Mouse (Mus musculus) testis, postnatal 10 days (tissue): Measurements from ENCODE around the gene Dnajb11.

Source experiments
- DNase-seq: peaks from one replicate; pipeline ENCODE4 v3.0.0; 2021; ENCODE audit warnings: low spot score

The Dnajb11 gene

DNA sequence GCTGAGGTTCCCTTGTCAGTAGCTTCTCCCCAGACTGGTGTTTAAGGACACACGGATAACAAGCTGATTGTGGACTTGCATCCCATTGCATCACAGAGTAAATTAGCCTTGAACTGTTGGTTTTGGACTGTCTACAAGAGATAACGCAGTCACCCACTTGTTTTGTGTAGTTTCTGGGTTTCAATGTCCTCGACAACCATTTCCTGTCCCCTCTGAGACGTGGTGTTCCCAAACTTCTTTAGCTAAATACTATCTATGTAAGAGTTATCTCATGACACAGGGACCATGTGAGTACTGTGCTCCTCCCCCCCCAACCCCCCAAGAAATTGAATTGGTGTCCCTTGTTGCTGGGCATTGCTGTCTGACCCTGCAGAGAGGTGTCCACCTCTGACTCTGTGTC, 23.8 kb downstream of the Dnajb11 start:
- DNase-seq: no peak

DNA sequence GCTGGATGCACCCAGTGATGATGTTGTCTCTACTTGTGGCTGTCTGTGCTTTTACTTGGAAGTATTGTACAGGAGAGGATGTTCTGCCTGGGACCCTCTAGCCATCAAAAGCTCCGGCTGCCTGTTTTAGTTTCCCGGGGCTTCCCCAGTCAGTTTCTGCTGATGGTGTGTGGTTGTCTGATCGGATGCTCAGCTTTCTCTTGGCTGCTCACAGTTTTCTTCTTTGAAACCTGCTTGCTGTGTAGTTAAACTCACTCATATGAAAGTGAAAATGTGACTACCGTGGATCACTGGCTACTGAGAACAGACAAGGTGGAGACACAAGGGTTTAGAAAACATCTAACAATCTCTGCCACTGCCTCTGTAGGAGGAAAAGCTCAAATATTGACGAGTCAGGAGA, 25.8 kb downstream of the Dnajb11 start:
- no peak for DNase-seq

DNA sequence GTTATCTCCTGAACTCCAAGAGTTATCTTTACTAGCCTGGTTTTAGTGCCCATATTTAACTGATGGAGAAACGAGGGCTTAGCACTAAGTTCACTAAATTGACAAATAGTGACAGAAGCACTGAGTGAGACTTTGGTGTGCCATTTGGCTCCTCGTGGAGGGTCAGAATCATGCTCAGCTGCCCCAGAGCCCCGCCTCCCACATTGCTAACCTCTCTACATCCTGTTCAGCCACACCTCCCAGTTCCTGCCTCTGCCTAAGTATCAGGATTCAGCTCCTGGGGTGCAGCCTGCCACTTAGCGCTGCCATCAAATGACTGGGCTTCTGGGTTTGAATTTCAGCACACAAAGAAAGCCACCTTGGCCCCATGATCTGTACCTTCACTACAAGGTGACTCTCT, 27.7 kb downstream of the Dnajb11 start:
- DNase-seq: no peak

DNA sequence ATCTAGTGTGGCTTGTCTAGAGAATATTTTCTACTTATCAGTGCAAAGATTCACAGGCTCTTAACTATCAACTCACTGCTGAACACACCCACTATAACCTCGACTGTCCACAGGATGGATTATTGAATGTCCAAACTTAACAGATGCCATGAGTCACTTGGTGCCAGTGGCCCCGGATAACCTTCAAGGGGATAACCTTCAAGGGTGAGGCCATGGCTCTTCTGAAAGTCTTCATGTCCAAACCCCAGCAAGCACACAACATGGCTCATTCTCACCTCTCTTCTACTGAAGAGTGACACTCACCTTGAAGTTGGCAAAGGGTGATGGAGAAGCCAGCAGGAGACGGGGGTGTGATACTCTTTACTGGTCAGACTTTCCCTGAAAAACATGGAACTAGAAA, 29.1 kb downstream of the Dnajb11 start:
- DNase-seq: no peak

DNA sequence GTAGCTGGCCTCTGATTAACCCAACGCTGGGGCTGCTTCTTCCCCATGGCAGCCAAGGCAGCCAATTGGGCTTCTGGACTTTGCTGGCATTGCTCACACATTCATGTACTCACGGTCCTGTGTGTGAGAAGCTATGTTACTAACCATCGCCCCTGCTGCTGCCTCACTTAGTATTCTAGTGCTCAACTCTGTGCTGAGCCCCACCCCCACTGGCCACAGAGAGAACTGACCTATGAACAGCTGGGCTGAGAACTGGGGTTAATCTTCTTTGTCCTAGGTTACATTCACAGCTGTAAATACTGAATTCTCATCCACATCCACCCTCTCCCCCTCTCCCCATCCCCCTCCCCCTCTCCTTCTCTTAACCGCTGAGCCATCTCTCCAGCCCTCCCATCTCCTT, 31.2 kb downstream of the Dnajb11 start:
- DNase-seq: no peak

DNA sequence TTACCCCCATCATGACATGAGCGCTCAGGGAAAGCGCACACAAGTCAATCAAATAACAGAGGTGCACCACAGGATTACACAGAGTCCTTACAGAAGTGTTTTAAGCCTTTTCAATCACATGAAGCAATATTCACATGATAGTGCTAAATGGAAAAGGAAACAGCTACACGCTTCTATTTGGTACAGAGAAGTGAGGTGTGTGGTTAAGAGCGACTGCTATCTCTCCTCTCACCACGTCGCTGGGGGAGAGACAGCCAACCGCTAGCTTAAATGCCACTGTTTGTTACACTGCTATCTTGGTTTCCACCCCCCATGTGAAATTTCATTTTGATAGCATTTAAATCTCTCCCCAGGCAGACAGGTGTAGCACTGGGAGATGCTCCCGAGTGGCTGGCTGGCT, 32.1 kb downstream of the Dnajb11 start:
- DNase-seq: no peak

DNA sequence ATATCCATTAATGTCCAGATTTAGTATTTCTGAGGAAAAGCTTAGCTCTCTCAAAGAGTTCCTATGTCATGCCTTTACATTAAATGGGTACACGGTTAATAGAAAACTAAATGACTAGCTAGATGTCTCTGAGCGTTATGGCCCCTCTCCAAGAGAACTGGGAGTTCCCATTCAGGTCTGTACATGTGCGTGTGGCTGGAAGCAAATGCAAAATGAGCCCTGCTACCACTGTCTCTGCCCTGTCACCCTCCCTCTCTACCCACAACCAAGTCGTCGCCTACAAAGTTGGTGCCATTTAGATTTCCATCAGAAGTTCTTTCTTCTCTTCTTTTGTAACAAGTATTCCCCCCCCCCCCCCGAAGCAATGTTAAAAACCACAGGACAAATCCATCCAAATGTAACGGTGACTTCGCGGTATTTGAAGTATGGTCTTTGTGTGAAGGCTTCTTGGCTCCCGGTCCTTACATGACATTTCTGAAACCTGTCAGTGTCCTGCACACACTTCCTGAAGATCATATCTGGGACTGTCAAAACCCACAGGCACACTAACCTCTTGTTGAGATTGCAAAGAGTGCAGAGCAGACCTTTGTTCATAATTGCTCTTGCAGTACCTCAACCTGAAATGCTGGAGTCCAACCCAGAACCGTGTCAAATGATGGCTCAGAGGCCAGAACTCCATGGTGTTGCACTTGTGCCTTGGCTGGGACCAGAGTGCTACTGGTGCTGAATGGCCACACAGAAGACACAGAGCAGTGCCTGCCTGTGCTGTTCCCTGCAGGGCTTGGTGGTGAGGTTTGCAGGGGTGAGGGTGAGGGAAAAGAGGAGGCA, 33.3 kb downstream of the Dnajb11 start, which contains the start of gene Ahsg:
Gene Ahsg, plus strand, starts transcription at position 595 of the 828 bp plus-strand sequence.
- no peak for DNase-seq

DNA sequence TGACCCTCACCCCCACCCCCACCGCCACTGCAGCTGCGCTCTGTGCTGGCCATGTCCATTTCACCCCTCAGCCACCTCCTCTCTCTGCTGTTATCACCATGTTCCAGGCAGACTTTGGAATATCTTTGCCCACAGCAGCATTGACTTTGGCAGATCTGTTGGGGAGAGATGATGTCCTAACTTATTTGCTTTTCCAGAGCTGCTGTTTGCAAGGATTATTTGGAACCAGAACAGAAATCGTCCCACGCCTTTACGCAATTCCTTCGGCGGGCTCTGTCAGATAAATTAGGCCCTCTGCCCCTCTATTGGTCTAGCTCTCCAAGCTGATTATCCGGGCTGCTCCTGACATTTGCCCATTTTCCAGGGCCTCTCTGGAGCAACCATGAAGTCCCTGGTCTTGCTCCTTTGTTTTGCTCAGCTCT, 34.1 kb downstream of the Dnajb11 start:
- DNase-seq: no peak

DNA sequence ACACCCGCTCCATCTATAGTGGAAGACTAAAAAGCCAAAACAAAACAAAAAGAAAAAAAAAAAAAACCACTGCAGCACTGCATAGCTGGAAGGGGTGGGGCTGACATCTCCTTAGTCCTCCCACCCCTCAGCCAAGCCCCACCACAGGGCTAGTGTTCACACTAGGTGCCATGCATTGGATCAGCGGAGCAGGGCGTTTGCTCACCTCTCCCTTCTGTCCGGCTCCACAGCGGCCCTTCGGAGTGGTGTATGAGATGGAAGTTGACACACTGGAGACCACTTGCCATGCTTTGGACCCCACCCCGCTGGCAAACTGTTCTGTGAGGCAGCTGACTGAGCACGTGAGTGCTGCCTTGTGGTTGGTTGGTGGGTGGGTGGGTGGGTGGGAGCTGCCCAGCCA, 36.5 kb downstream of the Dnajb11 start:
- DNase-seq: peak; percentile 60

DNA sequence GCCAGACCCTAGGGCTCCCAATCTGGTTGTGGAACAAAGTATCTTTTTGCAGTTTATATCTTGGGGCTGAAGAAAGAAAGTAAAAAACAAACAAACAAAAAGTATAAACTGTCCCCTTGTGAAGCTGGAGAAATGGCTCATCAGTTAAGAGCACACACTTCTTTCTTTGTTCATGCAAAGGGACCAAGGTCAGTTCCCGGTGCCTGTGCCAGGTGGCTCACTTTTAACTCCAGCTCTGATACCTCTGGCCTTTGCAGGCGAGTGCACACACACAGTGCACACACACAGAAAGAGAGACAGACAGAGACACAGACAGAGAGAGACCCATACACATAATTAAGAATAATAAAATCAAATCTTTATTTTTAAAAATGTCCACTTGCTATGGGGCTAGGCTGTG, 39.0 kb downstream of the Dnajb11 start:
- peak; percentile 60 for DNase-seq

DNA sequence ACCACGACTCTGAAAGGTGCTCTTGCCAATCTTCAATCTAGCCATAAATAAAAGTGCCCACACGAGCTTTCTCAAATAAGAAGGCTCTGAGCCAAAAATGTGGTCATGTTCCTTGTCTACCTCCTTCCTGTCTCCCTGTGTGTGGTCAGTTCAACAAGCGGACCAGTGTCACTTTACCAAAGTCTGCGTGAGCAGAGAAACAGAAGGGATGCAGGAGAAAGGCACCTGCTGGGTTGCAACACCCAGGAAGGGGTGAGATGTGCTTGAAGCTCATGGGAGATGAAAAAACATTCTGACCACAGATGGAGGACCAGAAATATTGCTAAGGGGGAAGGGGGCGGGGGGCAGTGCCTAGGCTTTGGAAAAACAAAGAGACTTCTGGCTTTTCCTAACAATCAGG, 41.7 kb downstream of the Dnajb11 start:
- DNase-seq: no peak

DNA sequence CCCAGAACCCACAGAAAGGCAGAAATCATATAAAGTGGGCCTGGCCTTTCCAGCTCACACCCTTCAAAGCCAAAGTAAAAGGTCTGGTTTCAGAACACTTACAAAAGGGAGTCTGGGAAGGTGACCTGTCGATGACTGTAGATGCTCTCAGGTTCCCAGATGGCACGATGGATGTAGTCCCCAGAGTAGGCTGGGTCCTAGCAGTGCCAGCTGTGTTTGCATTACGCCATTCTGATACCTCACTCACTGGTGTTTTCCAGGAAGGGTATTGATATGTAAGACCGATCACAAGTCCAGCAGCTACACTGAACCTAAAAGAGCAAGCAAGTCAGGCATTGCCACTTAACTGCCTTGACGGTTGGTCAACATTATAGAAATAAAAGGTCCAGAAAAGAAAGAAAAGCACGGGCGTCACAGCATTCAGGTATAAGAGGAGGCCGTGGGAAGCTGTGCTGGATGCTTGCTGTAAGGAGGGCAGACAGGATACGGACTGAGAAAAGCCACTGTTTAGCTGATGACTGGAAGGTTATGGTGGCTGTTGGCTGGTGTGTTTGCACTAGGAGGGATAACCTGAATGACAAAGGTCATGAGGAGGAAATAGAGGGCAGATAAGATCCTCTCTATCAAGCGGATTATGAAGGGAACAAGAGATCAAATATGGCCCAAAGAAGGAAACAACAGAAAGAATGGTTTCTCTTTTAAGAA, 42.4 kb downstream of the Dnajb11 start:
- DNase-seq: no peak

DNA sequence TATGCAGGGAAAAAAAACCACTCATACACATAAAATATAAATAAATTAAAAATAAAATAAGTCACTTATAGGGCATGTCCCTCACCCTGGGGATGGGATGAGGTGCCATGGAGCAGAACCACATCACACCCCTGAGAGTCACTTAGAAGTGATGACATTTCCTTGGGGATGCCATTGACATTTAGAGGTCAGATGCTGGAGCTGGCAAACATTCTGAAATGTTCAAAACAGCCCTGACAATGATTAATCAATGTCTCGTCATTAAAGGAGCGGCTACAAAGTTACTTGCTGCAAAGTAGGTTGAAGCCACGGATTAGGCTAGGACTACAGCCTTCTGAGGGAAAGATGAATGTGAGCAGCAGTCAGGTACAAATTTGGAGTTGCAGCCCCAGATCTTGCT, 43.7 kb downstream of the Dnajb11 start:
- DNase-seq: no peak

DNA sequence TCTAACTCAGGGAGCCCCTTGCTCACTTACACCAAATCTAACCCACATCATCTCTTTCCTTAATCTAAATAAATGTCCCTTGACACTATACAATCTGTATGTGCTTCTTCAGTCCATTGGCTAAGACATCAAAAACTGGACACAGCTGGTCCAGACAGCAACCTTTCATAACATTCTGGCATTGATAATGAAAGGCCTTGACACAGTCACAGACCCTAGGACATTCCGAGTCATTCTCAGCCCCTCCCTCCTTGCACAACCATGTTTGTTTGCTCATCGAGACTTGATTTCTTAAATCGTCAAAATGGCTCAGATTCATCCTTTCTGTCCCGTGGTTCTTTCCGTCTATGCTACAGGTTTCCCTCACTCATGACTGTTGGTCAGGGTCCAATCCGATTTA, 51.6 kb downstream of the Dnajb11 start:
- DNase-seq: no peak

DNA sequence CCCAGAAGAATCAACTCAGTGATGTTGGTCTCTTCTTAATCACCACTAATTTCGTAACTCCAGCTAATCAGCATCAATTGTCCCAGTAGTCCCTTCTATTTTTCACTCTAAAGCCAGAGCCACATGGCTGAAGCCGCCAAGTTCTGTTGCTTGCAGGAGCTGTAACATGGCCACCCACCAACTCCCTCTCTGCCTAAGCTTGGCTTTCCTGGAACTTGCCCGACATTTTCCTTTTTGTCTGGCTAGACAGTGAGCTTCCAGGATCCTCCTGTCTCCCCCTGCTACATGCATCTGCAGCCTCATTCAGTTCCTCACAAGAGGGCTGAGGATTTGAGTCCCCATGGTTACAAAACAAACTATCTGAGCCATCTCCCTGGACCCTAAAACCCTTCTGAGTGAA, 54.3 kb downstream of the Dnajb11 start:
- DNase-seq: no peak

DNA sequence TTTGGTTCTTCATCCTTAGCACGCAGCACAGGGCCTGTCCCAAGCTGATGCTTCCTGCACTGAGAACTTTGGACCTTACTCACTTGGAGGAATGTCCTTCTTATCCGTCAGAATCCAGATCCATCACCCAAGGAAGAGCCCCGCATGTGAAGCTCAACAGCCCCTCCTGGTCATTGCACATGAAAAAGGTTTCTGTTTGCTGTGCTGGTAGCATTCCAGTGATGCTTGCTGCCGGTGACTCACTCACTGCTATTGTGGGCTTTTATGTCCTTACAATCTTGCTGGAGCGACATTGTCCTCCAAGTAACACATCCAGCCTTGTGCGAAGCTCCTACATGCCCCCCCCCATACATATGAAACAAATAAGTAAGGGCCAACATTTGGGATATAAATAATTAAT, 55.2 kb downstream of the Dnajb11 start:
- no peak for DNase-seq

DNA sequence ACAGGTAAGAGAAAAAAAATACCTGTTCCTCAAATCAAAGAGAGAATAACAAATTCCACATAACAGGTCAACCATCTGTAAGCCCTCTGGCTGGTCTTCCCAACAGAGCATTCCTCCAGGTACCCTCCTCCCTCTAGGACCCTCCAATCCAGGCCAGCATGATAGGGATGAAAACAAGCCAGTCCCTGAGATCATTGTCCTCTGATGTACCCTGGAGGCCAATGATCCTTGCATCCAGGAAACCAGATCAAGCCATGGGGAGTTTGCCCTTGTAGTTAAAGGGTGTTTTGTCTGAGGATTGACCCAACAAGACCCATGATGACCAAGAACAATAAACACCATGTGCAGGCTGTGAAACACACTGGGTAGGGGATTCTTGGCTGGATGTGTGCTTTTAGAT, 56.6 kb downstream of the Dnajb11 start:
- no peak for DNase-seq

DNA sequence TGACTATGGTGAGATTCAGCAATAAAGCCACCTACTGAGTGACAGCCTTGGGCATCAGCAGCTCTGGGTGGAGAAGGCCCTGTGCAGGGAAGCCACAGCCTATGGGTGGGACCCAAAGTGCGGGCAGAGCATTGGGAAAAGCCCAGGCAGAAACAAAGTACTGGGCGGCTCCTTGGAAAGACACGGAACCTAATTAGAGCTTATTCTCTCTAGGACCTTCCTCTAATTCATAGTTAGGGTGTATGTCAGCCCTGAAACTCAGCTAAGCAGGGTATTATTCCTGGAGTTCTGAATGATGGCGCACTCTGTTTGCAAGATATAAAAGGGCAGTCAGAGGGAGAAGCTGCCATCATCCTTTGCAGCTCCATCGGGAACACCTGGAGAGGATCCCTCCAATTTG, 60.4 kb downstream of the Dnajb11 start, which contains the start of gene Fetub:
Gene Fetub, plus strand, starts transcription at position 301 of the 400 bp plus-strand sequence.
- no peak for DNase-seq

DNA sequence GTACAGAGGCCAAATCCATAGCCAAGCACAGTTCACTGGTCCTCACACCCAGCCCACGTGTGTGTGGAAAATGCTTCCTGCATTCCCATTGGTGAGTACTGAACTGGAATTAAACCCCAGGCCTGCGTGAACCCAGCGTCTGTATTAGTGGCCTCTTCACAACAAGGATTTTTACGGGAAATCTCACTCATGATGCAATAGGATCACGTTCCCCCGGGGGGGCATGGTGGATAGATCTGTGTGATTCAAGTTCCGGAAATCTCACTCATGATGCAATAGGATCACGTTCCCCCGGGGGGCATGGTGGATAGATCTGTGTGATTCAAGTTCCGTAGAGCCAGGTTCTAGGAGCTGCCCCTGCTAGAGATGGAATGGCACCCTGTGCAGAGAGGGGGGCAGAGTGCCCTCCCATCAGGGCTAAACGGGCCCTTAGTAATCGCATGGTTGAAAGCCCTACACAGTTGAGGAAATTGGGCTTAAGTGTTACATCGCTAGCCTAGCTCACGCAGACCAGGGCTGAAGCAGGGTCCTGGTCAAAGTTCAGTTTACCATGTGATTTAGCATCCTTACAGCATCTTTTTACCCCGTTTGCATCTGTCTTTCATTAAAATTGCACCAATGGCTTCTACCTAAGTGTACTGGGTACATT, 61.1 kb downstream of the Dnajb11 start:
- no peak for DNase-seq

DNA sequence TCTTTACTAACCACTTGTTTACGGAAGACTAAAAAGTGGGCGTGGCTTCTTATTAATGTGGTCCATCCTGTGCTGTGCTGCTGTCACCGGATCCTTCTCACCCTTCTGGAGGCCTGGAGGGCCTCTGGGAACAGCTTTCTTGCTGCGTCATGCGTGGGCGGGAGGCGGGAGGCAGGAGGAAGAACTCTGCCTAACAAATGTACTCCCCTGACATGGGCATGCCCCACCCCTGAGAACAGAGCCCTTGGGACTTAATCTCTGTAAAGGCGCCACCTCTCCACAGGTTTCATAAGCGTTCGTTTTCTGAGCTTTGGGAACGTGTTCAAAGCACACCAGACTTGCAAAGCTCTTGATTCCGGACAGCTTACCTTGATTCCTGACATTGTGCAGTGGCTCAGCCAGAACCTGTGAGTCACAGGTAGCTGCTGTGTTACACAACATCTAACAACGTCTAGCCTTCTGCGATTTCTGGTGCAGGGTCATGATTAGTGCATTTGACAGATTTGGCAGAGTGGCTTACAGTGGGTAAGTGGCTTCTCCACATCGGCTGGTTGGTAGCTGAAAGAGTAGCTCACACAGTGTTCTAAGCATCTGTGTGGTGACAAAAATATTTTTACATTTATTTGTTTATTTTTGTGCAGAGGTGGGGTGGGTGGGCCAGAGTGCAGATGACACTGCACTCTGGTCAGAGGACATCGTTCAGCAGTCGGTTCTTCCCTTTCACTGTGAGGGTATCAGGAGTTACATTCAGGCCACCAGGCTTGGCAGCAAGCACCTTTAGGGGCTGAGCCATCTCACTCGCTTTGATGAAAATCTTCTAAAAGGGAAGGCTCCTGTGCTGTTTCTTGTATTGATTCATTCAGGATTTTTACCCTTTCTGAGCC, 62.6 kb downstream of the Dnajb11 start:
- DNase-seq: peak; percentile 69

DNA sequence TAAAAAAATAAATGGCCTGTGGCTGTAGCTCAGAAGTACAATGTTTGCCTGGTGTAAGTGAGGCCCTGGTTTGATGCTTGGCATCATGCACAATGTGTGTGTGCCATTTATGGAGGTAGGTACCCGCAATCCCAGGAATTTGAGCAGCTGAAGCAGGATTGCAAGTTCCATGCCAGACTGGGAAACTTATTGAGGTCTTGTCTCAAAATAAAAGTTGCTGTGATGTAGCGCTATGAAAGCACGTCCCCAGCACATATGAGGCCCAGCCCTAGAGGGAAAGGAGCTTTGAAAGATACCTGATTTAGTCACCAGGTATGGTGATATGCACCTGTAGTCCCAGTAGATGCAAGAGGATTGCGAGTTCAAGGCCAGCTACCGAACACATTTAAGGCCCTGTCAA, 64.1 kb downstream of the Dnajb11 start:
- no peak for DNase-seq

DNA sequence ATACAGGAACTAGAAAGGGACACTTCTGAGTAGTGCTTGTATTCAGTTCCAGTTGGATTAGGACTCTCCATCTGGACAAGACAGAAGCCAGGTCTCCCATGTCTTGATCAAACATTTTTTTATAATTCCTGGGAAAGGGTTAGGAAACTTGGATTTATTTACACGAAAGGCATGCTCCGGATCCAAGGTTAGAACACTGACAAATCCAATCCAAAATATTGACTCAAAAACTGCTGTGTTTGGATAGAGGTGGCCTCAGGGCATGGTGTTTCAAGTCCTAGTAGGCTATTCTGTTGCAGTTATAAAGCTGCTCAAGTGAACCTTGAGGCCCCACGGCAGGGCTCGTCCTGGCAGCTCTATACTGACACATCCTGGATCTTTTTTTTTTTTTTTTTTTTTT, 64.8 kb downstream of the Dnajb11 start:
- DNase-seq: no peak
